Mouse (Mus musculus) ovary, postnatal 36 days (tissue): ENCODE data around the gene Ppt1.

Experiments used
- DNase-seq: peaks from one replicate; pipeline ENCODE4 v3.0.0; 2022; ENCODE audit warnings: low spot score, mixed read lengths

Gene Ppt1

DNA sequence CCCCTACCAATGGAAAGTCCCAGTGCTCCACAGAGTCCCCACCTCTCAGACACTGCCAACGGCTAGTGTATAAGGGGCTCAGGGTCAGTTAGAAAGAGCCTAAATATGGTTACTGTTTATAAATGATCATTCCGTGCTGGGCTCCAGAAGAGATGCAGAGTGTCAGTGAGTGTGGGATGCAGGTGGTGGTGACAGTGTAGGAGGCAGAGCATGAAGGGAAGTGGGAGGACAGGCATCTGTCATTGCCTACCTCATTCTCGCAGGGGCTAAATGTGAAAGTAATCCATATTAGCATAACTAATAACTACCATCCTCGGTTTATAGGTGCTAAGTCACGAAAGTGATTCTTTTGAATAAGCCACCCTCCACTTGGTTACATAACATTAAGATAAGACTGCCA, 34.7 kb downstream of the Ppt1 start:
- DNase-seq, result no peak

DNA sequence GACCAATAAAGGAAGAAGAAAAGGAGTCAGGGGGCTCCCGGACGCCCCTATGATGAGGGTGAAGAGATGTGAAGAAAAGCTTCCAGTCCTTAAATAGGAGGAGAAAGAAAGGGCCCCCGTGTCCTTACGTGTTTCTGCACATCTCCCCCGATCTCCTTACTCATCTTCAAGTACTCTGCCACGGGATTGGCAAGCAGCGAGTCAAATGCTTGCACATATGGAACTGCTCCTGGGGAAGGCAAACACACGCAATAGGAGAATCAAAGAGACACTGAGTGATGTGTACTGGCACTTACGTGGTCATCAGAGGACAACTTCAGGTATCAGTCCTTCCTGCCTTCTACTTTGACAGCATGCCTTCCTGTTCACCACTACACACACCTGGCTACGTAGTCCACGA, 35.2 kb downstream of the Ppt1 start:
- no peak for DNase-seq

DNA sequence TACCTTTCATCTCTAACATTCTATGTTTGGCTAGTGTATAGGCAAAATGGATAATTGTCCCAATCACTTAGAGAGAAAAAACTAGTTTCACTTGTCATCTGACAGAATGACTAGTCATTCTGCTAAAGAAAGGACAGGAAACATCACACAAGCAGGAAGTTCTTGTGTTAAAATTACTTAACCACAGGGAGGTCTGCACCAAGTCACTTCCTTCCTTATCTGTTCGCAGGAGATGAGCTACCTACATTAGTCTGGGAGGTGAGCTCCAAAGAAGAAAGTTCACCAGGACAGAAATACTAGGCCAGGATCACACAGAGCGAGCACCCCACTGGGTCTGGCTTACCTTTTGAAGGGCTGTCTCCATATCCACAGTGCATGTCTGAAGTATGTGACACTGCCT, 35.9 kb downstream of the Ppt1 start:
- no peak for DNase-seq

DNA sequence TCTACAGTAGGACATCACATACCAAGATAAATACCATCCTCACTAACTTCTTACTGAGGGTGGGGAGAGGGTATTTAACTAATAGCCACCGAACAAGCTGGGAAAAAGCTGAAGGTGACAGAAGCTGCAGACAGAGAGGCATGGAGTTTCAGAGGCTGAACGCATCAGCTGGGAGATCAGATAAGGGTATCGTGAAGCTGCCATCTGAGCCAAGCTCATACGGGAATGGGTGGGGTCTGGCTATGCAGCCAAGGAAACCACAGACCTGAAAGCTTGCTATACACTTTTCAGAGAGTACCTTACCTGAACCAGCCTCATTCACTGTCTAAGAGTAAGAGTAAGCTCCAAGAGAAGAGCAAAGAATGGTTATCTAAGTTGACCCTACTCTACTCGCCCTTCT, 37.0 kb downstream of the Ppt1 start:
- no peak for DNase-seq

DNA sequence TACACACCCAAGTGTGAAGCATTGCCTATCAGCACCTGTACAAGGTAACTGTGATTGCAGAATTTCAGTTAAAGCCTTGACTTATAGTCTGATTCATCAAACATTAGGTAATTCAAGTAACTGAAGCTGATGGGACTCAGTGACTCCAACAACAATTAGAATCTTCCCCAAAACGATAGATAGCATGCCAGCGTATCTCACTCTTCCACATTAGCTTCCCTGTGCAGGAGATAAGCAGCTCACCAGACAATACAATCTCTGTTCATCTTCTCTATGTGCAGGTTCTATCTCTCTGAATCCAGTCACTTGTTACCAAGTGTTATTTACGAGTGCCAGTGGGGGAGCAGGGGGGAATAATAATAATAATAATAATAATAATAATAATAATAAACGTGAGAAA, 37.5 kb downstream of the Ppt1 start:
- DNase-seq, result no peak

DNA sequence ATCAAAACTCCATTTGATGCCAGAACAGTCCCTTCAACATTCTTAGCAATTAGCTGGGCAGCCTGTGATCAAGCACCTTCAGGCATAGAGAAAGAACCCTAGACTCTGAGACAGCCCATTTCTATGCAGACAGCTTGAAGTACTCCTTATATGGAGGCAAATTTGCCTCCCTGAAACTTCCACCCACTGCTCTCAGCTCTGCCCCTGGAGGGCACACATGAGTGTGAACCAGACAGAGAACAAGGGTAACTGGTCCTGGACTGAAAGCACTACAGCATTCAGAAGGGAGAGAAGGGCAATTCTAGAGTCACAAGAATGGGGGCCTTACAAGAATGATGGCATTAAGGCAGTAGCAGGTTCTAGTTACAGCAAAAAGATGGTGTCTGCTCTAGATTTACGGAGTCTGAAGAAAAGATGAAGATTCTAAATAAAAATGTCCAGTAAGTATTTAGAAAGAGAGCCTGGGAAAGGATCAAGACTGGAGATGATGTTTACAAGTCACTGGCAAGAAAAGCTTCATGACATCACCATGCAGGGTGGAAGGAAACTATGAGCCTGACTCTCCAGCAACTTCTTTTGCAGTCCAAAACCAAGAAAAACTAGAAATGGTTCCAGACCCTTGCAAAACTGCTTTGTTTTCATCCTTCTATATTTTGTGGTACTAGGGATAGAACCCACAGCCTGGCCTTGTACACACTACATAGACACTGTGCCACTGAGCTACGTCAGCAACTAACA, 42.5 kb downstream of the Ppt1 start:
- no peak for DNase-seq

DNA sequence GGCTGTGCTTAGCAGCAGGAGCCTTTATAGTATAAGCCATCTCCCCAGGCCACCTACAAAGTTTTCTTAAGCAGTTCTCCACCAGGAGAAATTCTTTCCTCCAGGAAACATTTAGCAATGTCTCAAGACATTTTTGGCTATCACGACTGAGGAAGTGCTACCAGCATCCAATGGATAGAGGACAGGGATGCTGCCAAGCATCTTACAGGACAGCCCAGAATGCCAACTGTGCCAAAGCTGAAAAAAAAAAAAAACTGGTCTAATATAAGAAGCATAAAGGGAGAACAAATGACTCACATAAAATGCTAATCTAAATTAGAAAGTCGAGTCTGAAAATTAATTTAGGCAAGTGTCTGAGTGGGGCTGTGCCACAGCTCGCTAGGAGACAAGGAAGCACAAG, 46.5 kb downstream of the Ppt1 start:
- DNase-seq, result no peak

DNA sequence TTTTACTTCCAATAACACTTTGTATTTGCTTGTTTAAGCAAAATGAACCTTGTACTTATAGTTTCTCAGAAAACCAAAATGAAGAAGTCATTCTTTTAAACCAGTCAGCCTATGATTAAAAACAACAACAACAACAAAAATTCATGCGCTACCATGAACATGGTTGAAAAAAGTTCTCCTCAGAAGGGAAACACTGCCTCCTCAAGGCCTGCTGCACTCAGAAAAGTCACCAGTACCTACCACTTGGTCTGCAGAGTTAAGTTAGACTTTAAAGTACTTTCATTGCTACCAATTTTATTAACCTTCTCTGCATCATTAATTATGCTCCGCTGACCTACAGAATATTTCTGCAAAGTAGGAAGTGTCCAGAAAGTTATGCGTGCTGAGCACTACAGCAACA, 47.3 kb downstream of the Ppt1 start:
- DNase-seq, result no peak

DNA sequence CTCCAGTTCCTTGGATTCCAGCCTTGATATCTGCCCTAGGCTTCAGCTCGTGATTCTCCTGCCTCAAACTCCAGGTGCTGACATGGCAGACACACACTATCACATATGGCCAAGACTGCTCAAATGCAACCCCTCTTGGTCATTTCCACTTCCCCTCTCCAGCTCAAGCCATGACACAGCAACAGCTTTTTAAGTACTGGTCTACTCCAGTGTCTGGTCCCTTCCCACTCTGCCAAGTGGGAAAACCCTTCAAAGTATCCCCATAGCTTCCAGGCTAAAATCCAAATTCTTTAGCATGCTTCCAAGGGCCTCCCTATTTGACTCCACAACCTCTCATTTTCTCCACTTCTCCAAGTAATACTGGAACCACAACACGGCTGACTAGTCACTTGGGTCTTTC, 48.0 kb downstream of the Ppt1 start:
- DNase-seq, result no peak

DNA sequence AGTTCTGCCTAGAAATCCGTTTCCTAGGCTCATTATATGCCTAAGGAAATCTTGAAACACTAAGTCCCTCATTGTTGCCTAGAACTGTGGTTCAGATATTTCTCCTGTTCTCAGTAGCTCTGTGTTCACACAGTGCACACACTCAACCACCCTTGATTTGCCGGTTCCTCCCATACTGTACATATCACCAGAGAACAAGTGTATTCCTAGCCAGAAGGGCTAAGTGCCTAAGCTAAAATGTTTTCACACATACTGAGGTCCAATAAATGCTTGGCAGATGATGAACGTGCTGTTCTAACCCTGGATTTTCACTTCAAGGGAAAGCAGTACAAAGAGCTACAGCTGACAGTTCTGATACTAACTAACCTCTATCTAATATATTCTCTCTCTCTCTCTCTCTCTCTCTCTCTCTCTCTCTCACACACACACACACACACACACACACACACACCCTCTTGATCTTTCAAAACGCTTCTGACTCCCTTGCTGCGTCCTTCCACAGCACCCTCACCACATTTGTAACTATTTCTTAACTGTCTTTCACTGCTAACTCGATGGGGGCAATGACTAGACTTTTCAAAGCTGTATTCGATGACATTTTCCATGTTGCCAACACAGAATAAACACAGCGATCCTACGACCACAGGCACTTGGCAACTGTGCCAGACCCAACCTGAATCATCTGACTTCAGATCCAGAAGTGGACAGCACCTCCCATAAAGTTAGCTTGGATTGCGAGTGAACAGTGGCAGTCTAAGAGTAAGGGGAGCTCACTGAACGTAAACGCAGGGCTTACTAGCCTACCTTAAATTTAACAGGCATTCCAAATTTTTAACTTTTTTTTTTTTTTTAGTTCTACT, 48.7 kb downstream of the Ppt1 start:
- no peak for DNase-seq

DNA sequence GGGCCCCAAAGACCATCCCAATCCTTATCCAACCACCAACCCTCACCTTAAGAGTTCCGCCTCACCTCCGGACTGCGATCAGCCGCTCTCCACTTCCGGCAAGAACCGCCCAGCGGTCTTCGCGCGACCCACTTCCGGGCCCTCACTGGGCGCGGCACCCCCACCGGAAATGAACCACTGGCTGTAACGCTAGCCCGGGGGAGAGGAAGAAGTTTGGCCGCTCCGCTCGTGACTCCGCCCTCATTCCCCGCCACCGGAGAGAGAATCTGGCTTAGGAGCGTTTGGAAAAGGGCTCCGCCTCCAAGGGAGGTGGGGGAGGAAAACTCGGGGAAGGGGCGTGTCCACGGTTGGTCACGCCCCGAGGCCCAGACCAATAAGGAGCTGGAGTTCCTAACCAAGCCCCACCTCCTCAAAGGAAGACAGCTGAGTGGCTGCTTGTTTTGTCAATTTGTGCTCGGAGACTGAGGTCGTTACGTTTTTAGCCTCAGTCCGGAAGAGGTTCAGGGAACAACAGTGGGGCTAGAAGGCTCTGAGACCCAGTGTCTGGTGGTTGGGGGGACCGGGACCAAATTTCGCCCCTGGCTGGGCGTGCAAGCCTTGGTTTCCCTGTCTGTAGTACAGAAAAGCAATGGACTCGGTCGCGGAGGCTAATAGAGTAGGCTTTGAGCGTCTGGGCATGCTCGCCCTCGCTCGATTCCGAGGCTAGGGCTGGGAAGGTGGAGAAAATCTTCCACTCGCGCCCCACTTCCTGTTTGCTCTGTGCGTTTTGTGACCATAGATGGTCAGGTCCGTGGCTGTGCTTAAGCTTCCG, 49.9 kb downstream of the Ppt1 start, which contains the start of gene Cap1:
Cap1 (minus strand) TSS at position 289 of the 811 bp plus-strand sequence.
- DNase-seq, result peak; percentile 98

DNA sequence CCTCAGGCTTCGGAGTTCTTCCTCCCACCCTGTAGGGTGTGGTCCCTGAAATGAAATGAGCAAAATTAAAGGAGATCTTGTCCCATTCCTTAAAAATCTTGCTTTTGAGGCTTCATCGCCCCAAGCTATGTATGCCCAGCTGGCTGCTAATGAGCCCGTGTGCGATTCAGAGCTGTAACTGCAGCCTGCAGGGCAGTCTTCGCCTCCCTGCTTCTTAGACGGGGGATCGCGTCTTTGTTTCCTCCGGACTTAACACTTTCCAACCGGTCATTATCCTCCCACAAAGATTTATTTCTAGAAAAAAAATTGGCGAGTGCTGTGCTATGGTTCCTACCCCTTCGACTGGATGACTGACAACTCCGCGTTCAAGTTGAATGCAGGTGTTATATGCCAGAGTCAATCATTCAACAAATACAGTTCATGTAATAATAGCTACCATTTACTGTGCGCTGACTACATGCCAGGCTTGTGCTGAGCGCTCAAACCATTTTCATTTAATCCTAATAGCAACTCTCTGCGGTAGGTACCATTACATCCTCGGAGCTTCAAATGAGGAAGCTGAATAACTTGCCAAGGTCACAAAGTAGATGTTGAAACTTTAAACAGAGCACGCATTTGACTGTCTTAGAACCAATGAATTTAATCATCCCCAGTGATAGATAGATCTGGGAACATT, 50.7 kb downstream of the Ppt1 start:
- no peak for DNase-seq

DNA sequence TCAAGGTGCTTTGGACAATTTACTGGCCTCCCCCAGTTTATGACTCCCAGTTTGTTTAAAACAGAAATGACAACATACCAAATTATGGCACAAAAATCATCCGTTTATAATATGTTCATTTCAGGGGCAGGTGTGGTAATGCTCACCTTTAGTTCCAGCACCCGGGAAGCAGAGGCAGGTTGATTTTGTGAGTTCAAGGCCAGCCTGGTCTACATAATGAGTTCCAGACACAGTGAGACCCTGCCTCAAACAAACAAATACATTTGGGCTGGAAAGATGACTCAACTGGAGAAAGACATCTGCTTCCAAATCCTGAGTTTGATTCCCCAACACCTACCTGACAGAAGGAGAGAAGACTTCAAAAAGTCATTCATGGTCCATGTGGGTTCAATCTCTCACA, 51.3 kb downstream of the Ppt1 start:
- no peak for DNase-seq

DNA sequence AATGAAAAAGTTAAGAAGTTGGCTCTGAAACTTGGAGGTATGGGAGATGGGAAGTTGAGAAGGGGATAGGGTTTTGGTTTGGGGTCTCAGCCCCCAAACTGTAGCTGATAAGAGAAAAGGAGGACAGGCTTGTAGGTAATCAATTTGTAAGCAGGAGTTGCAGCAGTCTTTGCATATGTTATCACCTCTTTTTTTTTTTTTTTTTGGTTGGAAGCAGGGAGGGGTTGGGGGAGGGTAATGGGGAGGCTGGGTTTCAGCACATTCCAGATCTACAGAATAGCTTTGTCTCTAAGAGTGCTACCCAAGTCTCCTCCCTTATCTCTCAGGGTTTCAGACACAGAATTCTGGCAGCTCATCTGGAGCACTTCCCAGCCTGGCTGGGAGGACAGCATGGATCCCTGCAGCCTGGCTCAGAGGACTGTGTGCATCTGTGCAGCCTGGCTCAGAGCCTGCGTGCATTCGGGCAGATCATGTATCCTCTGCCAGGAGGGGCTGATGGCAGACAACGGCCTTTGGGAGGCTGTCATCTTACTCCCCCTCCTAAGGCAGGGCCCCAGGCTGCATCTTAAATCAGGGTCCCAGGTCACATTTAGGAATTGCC, 54.9 kb downstream of the Ppt1 start:
- peak; percentile 79 for DNase-seq

DNA sequence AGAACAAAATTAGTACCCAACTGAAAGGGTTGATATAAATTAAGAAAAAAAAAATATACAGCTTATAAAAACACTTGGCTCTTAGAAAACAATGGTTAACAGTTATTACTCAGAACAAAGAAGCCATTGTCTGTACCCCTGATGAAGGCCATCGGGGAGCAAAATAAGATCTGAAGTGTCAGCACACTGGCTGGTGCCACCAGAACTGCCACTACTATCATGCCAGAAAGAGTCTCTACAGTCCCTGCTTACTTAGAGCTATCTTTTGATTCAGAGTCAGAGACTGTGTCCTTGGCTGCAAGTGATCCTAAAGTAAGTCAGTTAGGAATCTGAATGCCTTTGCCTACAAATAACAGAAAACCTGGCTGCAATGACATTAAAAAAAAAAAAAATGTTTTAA, 55.6 kb downstream of the Ppt1 start:
- DNase-seq, result no peak

DNA sequence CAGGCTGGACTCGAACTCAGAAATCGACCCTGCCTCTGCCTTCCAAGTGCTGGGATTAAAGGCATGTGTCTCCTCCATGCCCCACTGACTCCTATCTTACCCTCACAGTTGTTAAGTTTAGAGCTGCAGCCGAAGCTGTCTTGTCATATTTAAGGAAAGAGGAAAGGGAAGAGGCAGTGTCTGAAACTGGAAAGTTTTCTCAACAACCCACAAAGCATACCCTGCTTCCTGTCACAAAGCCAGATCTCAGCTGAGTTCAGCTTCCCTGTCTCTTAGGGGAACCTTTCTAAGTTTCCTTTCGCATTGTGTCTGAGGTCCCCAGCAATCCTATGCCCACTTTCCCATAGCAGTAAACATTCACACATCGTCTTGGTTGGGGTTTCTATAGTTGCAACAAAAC, 56.1 kb downstream of the Ppt1 start:
- DNase-seq, result no peak

DNA sequence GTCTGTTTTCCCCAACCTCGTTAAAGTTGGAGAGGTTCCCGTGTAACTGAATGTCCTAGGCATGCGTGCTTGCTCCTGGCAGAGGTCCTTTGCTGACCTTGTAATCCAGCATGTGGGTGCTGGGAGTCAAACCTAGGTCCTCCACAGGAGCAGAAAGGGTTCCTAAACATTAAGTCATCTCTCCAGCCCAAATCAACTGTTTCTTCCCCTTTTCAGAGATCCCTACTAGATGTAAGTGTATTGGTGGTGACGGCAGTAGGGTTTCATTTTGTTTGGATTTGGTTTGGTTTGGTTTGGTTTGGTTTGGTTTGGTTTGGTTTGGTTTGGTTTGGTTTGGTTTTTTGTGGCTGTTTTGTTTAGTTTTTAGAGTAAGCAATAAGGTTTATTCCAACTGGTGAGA, 61.7 kb downstream of the Ppt1 start:
- DNase-seq, result no peak

DNA sequence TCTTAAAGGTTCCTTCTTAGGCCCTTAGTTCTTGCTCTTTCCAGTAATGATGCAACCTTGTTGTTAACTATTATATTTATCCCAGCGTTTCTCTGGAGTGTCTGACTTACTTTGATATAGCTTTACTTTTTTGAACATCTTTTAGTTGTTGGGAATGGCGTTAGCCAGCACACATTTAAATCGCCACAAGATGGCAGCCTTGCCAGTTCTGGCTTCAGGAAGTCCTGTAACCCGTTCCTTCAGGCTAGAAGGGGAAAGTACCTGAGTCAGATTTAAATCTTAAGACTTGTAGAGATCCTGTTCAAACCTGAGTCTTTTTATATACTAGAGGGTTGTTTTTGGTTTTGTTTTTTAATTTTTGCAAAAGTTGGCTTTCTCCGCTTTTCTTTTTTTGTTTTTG, 62.3 kb downstream of the Ppt1 start:
- peak; percentile 57 for DNase-seq

DNA sequence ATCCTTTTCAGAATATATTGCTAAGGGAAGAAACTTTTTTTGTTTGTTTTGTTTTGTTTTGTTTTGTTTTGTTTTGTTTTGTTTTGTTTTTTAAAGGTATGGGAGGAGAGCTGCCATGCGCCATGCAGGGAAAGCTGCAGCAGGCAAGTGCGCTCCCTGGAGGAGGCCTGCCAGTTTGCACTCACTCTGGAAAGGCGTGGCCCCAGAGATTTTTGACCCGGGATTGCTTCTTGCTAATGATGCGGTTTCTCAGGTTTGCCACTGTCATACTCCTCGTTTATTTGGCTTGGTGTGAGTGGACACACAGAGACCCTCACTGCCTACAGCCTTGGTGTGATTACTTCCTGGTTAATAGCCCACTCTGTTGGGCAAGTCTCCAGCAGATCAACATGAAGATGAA, 66.1 kb downstream of the Ppt1 start:
- no peak for DNase-seq

DNA sequence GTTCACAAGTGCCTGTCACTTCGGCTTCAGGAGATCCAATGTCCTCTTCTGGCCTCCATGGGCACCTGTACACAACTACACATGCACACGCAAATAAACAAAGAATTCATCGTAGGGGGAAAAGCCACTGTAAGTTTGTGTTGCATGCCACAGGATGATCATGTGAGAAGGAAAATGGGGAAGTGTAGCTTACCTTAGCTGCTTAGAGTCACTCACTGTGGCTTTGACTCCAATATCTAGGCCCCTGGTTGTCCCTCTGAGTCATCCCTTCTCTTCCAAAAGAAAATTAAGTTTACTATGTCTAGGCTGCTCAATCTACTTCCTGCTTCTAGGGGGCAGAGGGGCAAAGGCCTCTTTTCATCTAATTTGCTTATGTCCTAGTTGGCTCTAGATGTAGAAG, 67.7 kb downstream of the Ppt1 start:
- no peak for DNase-seq

DNA sequence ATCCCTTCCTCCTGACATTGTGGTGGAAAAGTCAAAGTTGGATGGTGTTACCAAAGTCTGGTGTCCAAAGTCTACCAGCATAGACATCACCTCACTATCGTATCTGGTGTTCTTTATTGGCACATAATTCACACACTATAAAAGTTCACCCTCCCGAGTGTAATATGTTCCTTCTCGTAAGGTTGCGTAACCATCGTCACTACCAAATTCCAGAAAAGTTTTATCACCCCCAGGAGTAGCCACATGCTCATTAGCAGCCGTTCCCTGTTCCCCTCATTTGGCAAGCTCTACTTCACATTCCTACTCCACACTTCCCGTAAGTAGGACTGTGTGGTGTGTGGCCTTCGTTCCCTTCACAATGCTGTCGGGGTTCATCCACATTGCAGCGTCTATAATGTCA, 69.3 kb downstream of the Ppt1 start:
- no peak for DNase-seq
